Mouse (Mus musculus) heart, postnatal 0 days (tissue): ENCODE measurements around the gene Sparcl1.

Source experiments
- CTCF ChIP-seq: IDR thresholded peaks from 2 replicates; pipeline ENCODE4 v1.5.1; 2016; ENCODE audit warnings: antibody characterized with exemption, control low read depth, low read depth
- EP300 ChIP-seq: IDR thresholded peaks from 2 replicates; pipeline ENCODE4 v1.6.1; 2016; ENCODE audit warnings: antibody characterized with exemption, low read depth

- no peak for TF ChIP-seq CTCF
- no peak for TF ChIP-seq EP300
Measured at GRCm38 (mm10) chr5:104096078-104096938, 17.2 kb downstream of the Sparcl1 start.
